Mouse (Mus musculus) naive thymus-derived CD4-positive, alpha-beta T cell, adult 5 months (primary cell): Measurements from ENCODE around the gene Vmn2r14. TPM values are rescaled to one million over a fixed set of nuclear protein-coding genes. Genes with fewer than 3 reads are reported as not detected.

Experiments used
- polyA plus RNA-seq: library from polyadenylated mRNA; unstranded; fragments of 100-300 nt; shearing (Covaris generic); gene quantifications from one replicate; pipeline ENCODE4 v1.2.1, GENCODE M21; 2017

Gene Vmn2r14
- not detected for polyA plus RNA-seq

GRCm38 (mm10) chr5:109224608-109225007 lies at the start of gene Vmn2r14:
Gene Vmn2r14 (minus strand): TSS chr5:109224708.

GRCm38 (mm10) chr5:109192099-109192498 lies 32.4 kb downstream of the Vmn2r14 start, which contains the start of gene Vmn2r13:
Gene Vmn2r13 (minus strand): TSS chr5:109192199.

Other genes with a start within 250 kb of the Vmn2r14 start
- 0.05 TPM for gene Vmn2r10, start 218.2 kb downstream of the Vmn2r14 start, polyA plus RNA-seq
- 0.09 TPM for gene Vmn2r11, start 165.1 kb downstream of the Vmn2r14 start, polyA plus RNA-seq
- not detected for gene Vmn2r12, start 126.8 kb downstream of the Vmn2r14 start, polyA plus RNA-seq
- not detected for gene Vmn2r13, start 32.5 kb downstream of the Vmn2r14 start, polyA plus RNA-seq
- not detected for gene Vmn2r15, start 72.9 kb upstream of the Vmn2r14 start, polyA plus RNA-seq
- gene Vmn2r16, start 105.5 kb upstream of the Vmn2r14 start, polyA plus RNA-seq = not detected
- gene Vmn2r17, start 195.0 kb upstream of the Vmn2r14 start, polyA plus RNA-seq = not detected